Mouse (Mus musculus) lung, embryonic 14.5 days (tissue): ENCODE data around the gene Uqcc2. TPM values are rescaled to one million over a fixed set of nuclear protein-coding genes. Genes with fewer than 3 reads are reported as not detected.

Experiments
- ATAC-seq: fragments of 200-750 bp; cut with Nextera tagmentation; 2 replicates; pipeline ENCODE4 v1.8.0; 2017; ENCODE audit warnings: mild to moderate bottlenecking, moderate TSS enrichment, moderate library complexity; ENCODE audit not compliant: insufficient read depth
- DNase-seq: peaks from one replicate; pipeline ENCODE4 v3.0.0-alpha.2; 2015
- H3K27ac ChIP-seq: fragments of 300-500 bp; sonication (generic); 2 replicates; pipeline ENCODE4 v1.5.1; 2014; ENCODE audit warnings: low read depth, mild to moderate bottlenecking, moderate library complexity
- H3K27me3 ChIP-seq: fragments of 300-500 bp; sonication (generic); 2 replicates; pipeline ENCODE4 v1.6.1; 2014; ENCODE audit warnings: low read length, control low read depth; ENCODE audit not compliant: insufficient read depth
- H3K36me3 ChIP-seq: fragments of 300-500 bp; sonication (generic); 2 replicates; pipeline ENCODE4 v1.6.1; 2014; ENCODE audit warnings: control low read depth; ENCODE audit not compliant: insufficient read depth
- H3K4me1 ChIP-seq: fragments of 300-500 bp; sonication (generic); 2 replicates; pipeline ENCODE4 v1.6.1; 2014; ENCODE audit warnings: antibody characterized with exemption, control low read depth; ENCODE audit not compliant: insufficient read depth
- H3K4me2 ChIP-seq: fragments of 300-500 bp; sonication (generic); 2 replicates; pipeline ENCODE4 v1.6.1; 2014; ENCODE audit warnings: mild to moderate bottlenecking
- H3K4me3 ChIP-seq: fragments of 300-500 bp; sonication (generic); 2 replicates; pipeline ENCODE4 v1.5.1; 2014; ENCODE audit warnings: low read depth, low read length
- H3K9ac ChIP-seq: fragments of 300-500 bp; sonication (generic); 2 replicates; pipeline ENCODE4 v1.6.1; 2014
- H3K9me3 ChIP-seq: fragments of 300-500 bp; sonication (generic); 2 replicates; pipeline ENCODE4 v1.6.1; 2016; ENCODE audit warnings: low read depth, low read length, control low read depth
- CTCF ChIP-seq: IDR thresholded peaks from 2 replicates; pipeline ENCODE4 v1.5.1; 2016; ENCODE audit warnings: antibody characterized with exemption, low read depth
- WGBS: fragments of 180-500 bp; shearing (Covaris S2); extraction: QIAGEN DNeasy Blood & Tissue Kit; methylation state at CpG from one replicate; pipeline ENCODE4 v1.1.7; 2014; 5-methylcytosine and 5-hydroxymethylcytosine counted together
- polyA plus RNA-seq: library from polyadenylated mRNA; unstranded; fragments of >200 nt; fragmentation: Nextera tagmentation; extraction: Ambion mirVana; gene quantifications from 2 replicates; pipeline ENCODE4 v1.2.1, GENCODE M21; 2014

Gene Uqcc2
- polyA plus RNA-seq, 1 experiment from 2014 or later = 315 TPM

DNA sequence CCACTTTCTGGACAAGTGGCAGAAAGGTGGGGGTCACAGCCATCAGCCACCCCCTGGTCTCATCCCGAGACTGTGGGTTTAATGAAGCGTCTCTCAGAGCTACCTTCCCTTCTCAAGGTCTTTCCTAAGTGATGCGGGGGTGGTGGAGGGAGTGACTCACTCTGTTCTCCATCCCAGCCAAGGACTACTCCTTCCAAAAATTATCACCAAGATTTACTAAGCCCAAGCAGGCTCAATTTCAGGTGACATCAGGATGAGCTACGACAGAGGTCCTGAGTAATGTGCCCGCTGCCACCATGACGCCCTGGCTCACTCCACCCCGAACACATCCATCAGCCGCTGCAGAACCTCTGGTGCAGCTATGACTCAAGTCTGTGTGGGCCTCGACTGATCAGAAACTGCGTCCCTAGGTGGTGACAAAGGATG is 2.5 kb downstream of the Uqcc2 start:
- no peak overlapping the region for H3K27ac ChIP-seq
- no peak overlapping the region for H3K4me2 ChIP-seq
- TF ChIP-seq CTCF = no peak
- no peak overlapping the region for H3K9ac ChIP-seq
- peaks cover 9% of the 10 kb centered on the region for H3K4me1 ChIP-seq
- no peaks in the 10 kb centered on the region for H3K27me3 ChIP-seq
- ATAC-seq = no peak
- no peak for DNase-seq
- 0 out of 2 replicates have a peak, but pooled peaks cover 2% of the 10 kb centered on the region for H3K36me3 ChIP-seq
- WGBS = 80% methylated on average over 10 of the region's 10 CpGs
- H3K4me3 ChIP-seq = no peak overlapping the region
- no peaks in the 10 kb centered on the region for H3K9me3 ChIP-seq

GRCm38 (mm10) chr17:27130246-27130645 is 3.5 kb downstream of the Uqcc2 start:
- DNase-seq (peak; percentile 16), ATAC-seq (no peak)
- TF ChIP-seq CTCF = no peak
- 44% methylated on average over 9 of the region's 9 CpGs for WGBS
- Histone ChIP-seq H3K27me3 (no peaks in the 10 kb centered on the region), H3K4me1 (peaks cover 9% of the 10 kb centered on the region), H3K4me3 (no peak overlapping the region), H3K9ac (no peak overlapping the region), H3K9me3 (no peaks in the 10 kb centered on the region), H3K36me3 (peaks cover 11% of the 10 kb centered on the region), H3K4me2 (no peak overlapping the region), H3K27ac (no peak overlapping the region)

DNA sequence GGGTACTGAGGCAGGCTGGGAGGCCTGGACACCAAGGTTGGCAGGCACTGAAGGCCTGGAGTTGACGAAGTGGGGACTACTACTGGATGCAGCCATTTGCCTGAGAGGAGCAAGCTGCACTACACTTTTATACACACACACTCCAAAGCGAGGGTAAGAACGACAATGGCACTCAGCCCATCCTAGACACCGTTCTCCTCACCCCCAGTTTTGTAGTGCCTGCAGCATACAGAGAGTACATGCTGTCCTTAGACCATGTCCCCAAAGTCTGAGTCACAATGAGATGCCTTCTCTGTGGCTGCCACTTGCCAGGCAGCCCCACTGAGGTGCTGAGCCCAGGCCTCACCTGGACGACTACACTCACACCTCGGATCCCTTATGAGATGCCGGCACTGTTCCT is 3.9 kb downstream of the Uqcc2 start:
- Histone ChIP-seq H3K36me3 (peaks cover 15% of the 10 kb centered on the region), H3K27ac (no peak overlapping the region), H3K9ac (no peak overlapping the region), H3K4me1 (peaks cover 9% of the 10 kb centered on the region), H3K9me3 (no peaks in the 10 kb centered on the region), H3K27me3 (no peaks in the 10 kb centered on the region), H3K4me2 (no peak overlapping the region), H3K4me3 (no peak overlapping the region)
- 55% methylated on average over 7 of the region's 7 CpGs for WGBS
- DNase-seq = no peak
- no peak for ATAC-seq
- no peak for TF ChIP-seq CTCF

DNA sequence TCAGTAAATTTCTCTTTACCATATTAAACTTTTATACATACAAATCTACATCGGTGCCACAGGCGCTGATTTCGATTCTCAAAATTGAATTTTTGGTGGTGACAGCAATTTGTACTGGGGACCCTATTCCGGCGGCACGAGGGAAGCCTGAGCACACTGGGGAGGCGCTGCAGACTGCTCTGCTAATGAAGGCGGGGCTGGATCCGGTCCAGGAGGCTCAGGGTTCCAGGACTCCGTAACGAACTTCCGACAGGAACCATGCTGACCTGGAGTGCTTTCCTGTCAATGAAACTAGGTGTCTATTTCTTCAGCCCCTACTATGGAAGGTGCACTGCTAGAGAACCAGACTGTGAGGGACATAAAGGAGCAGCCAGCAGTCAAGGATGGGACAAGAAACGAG is 4.4 kb downstream of the Uqcc2 start:
- no peak overlapping the region for H3K9ac ChIP-seq
- no peak for TF ChIP-seq CTCF
- no peak overlapping the region for H3K4me2 ChIP-seq
- H3K27ac ChIP-seq = no peak overlapping the region
- DNase-seq (no peak), ATAC-seq (no peak)
- no peaks in the 10 kb centered on the region for H3K27me3 ChIP-seq
- no peak overlapping the region for H3K4me3 ChIP-seq
- peaks cover 19% of the 10 kb centered on the region for H3K36me3 ChIP-seq
- peaks cover 9% of the 10 kb centered on the region for H3K4me1 ChIP-seq
- no peaks in the 10 kb centered on the region for H3K9me3 ChIP-seq
- WGBS = 75% methylated on average over 13 of the region's 13 CpGs

DNA sequence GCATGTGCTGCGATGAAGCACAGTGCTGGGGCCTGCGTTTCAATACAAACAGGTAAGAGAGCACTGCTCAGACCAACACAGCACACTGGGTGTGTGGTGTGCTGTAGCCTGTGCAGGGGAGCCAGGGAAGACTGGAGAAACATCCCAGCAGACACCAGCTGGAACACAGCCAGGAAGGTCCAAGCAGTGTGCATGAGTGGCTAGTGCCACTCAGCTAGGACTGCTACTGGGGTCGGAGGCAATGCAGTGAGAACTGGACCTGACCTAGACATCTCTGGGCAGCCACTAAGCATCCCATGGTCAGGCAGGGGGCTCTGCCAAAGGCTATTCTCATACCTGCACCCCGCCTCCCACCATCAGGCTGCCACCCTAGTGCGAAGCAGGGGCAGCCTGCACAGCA is 5.5 kb downstream of the Uqcc2 start:
- ATAC-seq (no peak), DNase-seq (no peak)
- no peak overlapping the region for H3K4me3 ChIP-seq
- no peaks in the 10 kb centered on the region for H3K9me3 ChIP-seq
- no peaks in the 10 kb centered on the region for H3K27me3 ChIP-seq
- peaks cover 30% of the 10 kb centered on the region for H3K36me3 ChIP-seq
- H3K4me2 ChIP-seq = no peak overlapping the region
- no peak overlapping the region for H3K9ac ChIP-seq
- WGBS = 86% methylated on average over 5 of the region's 5 CpGs
- no peak overlapping the region for H3K27ac ChIP-seq
- no peak for TF ChIP-seq CTCF
- peaks cover 7% of the 10 kb centered on the region for H3K4me1 ChIP-seq

GRCm38 (mm10) chr17:27126974-27127373 is 6.7 kb downstream of the Uqcc2 start:
- DNase-seq (no peak), ATAC-seq (no peak)
- Histone ChIP-seq H3K9ac (no peak overlapping the region), H3K27ac (no peak overlapping the region), H3K27me3 (no peaks in the 10 kb centered on the region), H3K4me1 (no peaks in the 10 kb centered on the region), H3K9me3 (no peaks in the 10 kb centered on the region), H3K4me3 (no peak overlapping the region), H3K36me3 (peaks cover 41% of the 10 kb centered on the region), H3K4me2 (no peak overlapping the region)
- no peak for TF ChIP-seq CTCF
- WGBS = 70% methylated on average over 10 of the region's 10 CpGs

GRCm38 (mm10) chr17:27125669-27126202 is 8.0 kb downstream of the Uqcc2 start:
- Histone ChIP-seq H3K4me3 (no peak overlapping the region), H3K4me1 (no peaks in the 10 kb centered on the region), H3K4me2 (no peak overlapping the region), H3K27ac (no peak overlapping the region), H3K27me3 (no peaks in the 10 kb centered on the region), H3K9ac (0 out of 2 replicates have a peak overlapping the region, but pooled peaks have one; percentile 6), H3K36me3 (peaks cover 48% of the 10 kb centered on the region), H3K9me3 (no peaks in the 10 kb centered on the region)
- ATAC-seq (no peak), DNase-seq (no peak)
- 86% methylated on average over 11 of the region's 11 CpGs for WGBS
- TF ChIP-seq CTCF = no peak

DNA sequence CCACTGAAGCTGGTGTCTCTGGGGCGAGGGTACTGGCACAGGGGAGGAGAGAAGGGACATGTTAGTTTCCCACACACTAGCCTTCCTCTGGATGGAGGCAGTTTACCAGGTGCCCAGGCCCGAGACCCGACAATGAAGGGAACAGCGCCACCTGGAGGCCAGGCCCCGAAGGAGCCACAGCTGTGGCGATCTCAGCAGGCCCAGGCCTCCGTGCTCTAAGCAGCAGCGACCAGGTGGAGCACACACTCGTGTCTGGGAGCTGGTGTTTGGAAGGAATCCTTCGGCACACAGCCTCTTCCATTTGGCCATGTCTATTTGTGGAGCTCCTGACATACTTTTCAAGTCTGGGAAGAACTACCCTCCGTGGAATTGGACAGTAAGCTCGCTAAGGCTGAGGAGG is 8.5 kb downstream of the Uqcc2 start:
- Histone ChIP-seq H3K4me1 (no peaks in the 10 kb centered on the region), H3K4me2 (no peak overlapping the region), H3K4me3 (no peak overlapping the region), H3K9ac (no peak overlapping the region), H3K9me3 (no peaks in the 10 kb centered on the region), H3K27me3 (no peaks in the 10 kb centered on the region), H3K36me3 (peaks cover 48% of the 10 kb centered on the region), H3K27ac (no peak overlapping the region)
- DNase-seq (peak; percentile 75), ATAC-seq (no peak)
- 30% methylated on average over 12 of the region's 12 CpGs for WGBS
- peak; percentile 87 for TF ChIP-seq CTCF
